Mouse (Mus musculus) lung, embryonic 15.5 days (tissue): ENCODE data around the gene Rnf20. TPM values are rescaled to one million over a fixed set of nuclear protein-coding genes. Genes with fewer than 3 reads are reported as not detected.

ENCODE experiments used
- ATAC-seq: fragments of 200-750 bp; cut with Nextera tagmentation; 2 replicates; pipeline ENCODE4 v1.8.0; 2017; ENCODE audit warnings: moderate number of reproducible peaks, borderline replicate concordance; ENCODE audit not compliant: low FRiP score, low TSS enrichment; ENCODE audit errors: extremely low read depth
- H3K27ac ChIP-seq: fragments of 300-500 bp; sonication (generic); 2 replicates; pipeline ENCODE4 v1.5.1; 2015; ENCODE audit warnings: moderate library complexity, mild to moderate bottlenecking, inconsistent platforms
- H3K27me3 ChIP-seq: fragments of 300-500 bp; sonication (generic); 2 replicates; pipeline ENCODE4 v1.6.1; 2015; ENCODE audit warnings: inconsistent platforms
- H3K36me3 ChIP-seq: fragments of 300-500 bp; sonication (generic); 2 replicates; pipeline ENCODE4 v1.6.1; 2015; ENCODE audit warnings: inconsistent platforms
- H3K4me1 ChIP-seq: fragments of 300-500 bp; sonication (generic); 2 replicates; pipeline ENCODE4 v1.6.1; 2015; ENCODE audit warnings: inconsistent platforms
- H3K4me2 ChIP-seq: fragments of 300-500 bp; sonication (generic); 2 replicates; pipeline ENCODE4 v1.6.1; 2015; ENCODE audit warnings: inconsistent platforms, mild to moderate bottlenecking, moderate library complexity
- H3K4me3 ChIP-seq: fragments of 300-500 bp; sonication (generic); 2 replicates; pipeline ENCODE4 v1.5.1; 2015; ENCODE audit warnings: mild to moderate bottlenecking, inconsistent platforms
- H3K9ac ChIP-seq: fragments of 300-500 bp; sonication (generic); 2 replicates; pipeline ENCODE4 v1.6.1; 2015; ENCODE audit warnings: inconsistent platforms
- H3K9me3 ChIP-seq: fragments of 300-500 bp; sonication (generic); 2 replicates; pipeline ENCODE4 v1.6.1; 2016; ENCODE audit warnings: inconsistent platforms
- WGBS: fragments of 180-500 bp; shearing (Covaris S2); methylation state at CpG from one replicate; pipeline ENCODE4 v1.1.7; 2015; 5-methylcytosine and 5-hydroxymethylcytosine counted together
- polyA plus RNA-seq: library from polyadenylated mRNA; unstranded; fragments of >200 nt; fragmentation: Nextera tagmentation; extraction: Ambion mirVana; gene quantifications from 2 replicates; pipeline ENCODE4 v1.2.1, GENCODE M21; 2015

Gene Rnf20
- polyA plus RNA-seq, result 39.8 and 40.8 TPM in 2 replicates

DNA sequence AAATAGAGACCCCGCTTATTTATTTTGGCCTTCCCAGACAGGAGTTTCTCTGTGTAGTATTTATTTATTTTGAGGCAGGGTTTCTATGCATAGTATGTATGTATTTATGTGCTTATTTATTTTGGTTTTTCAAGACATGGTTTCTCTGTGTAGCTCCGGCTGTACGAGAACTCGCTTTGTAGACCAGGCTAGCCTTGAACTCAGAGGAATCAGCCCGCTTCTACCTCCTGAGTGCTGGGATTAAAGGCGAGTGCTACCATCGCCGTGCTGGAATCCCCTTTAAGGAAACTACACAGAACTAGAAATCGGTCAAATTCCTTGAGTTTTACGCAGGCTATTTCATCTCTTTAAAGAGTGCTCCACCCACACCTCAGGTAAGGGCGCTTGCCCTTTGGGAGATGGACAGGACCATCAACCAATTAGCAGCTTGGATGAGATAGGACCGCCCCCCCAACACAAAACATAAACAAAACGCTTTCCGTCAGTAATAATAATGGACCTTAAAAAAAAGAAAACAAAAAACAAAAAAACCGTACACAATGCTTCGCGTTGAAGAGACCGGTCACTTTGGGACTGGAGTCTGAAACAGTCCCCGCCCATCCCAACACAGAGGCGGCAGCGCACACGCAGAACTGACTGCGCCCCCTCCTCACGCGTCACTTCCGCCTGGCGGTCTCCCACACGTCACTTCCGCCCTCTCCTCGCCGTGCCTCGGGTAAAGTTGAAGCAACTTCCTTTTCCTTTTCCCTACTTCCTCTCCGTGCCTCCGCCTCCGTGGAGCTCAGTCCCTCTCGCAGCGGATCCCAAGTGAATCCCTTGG, at the start of gene Rnf20:
Gene Rnf20 (plus strand): TSS at position 688 of the 820 bp plus-strand sequence.
- no peaks in the 10 kb centered on the region for H3K27me3 ChIP-seq
- H3K27ac ChIP-seq, result peak within 1 kb of the TSS; percentile 92
- peak within 1 kb of the TSS; percentile 89 for H3K4me3 ChIP-seq
- WGBS, result 2% methylated on average over 37 of the region's 37 CpGs
- peak within 1 kb of the TSS; percentile 90 for H3K9ac ChIP-seq
- H3K9me3 ChIP-seq, result no peaks in the 10 kb centered on the region
- peaks cover 8% of the 10 kb centered on the region for H3K4me1 ChIP-seq
- peak; percentile 98 for ATAC-seq
- peak within 1 kb of the TSS; percentile 79 for H3K4me2 ChIP-seq
- peaks cover 28% of the 10 kb centered on the region for H3K36me3 ChIP-seq

- Histone ChIP-seq H3K36me3 (peaks cover 3% of the 10 kb centered on the region; the same call in 1 of the 2 replicates), H3K27me3 (no peaks in the 10 kb centered on the region), H3K4me3 (no peak overlapping the region), H3K4me1 (peaks cover 26% of the 10 kb centered on the region), H3K4me2 (no peak overlapping the region), H3K9me3 (no peaks in the 10 kb centered on the region), H3K27ac (peak overlapping the region; percentile 72), H3K9ac (no peak overlapping the region)
- ATAC-seq, result peak; percentile 46; the same call in 1 of the 2 replicates
- 24% methylated on average over 14 of the region's 14 CpGs for WGBS
Measured at GRCm38 (mm10) chr4:49583965-49584831, 47.6 kb upstream of the Rnf20 start.

DNA sequence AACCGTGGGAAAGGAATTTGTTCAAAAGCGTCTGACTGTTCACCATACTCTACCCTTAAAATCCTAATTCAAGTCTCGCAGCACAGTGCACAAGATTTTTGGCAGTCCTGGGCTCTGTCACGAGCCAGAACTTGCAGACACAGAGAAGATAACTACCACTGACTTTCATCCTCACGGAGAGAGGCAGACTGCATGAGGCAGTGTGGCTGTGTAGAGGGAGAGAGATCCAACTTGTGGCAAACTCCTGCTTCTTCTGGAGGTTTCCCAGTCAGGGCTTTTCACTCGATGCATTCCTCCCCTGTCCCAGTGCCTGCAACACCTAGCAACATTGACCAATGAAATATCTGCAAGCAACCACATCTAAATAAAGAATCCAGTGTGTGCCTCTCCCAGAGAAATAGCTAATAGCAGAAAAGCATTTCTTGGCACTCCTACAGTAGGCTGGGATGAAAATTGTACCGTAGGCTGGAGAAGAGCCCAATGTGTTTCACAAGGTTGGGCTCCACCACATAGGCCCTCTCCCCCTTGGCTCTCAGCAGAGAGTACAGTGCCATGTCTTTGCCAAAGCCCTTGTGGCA, 46.2 kb upstream of the Rnf20 start:
- H3K4me1 ChIP-seq, result peaks cover 26% of the 10 kb centered on the region
- H3K27ac ChIP-seq, result peak overlapping the region; percentile 72
- no peak overlapping the region for H3K4me2 ChIP-seq
- no peak overlapping the region for H3K4me3 ChIP-seq
- 59% methylated on average over 7 of the region's 7 CpGs for WGBS
- no peaks in the 10 kb centered on the region for H3K27me3 ChIP-seq
- peaks cover 3% of the 10 kb centered on the region; the same call in 1 of the 2 replicates for H3K36me3 ChIP-seq
- H3K9ac ChIP-seq, result no peak overlapping the region
- no peaks in the 10 kb centered on the region for H3K9me3 ChIP-seq
- peak; percentile 57 for ATAC-seq

GRCm38 (mm10) chr4:49586811-49587210, 45.0 kb upstream of the Rnf20 start:
- Histone ChIP-seq H3K4me1 (peaks cover 26% of the 10 kb centered on the region), H3K27ac (no peak overlapping the region), H3K4me3 (no peak overlapping the region), H3K27me3 (no peaks in the 10 kb centered on the region), H3K4me2 (no peak overlapping the region), H3K36me3 (peaks cover 3% of the 10 kb centered on the region; the same call in 1 of the 2 replicates), H3K9me3 (no peaks in the 10 kb centered on the region), H3K9ac (no peak overlapping the region)
- ATAC-seq, result no peak
- 83% methylated on average over 10 of the region's 10 CpGs for WGBS

- no peak for ATAC-seq
- 74% methylated on average over 2 of the region's 2 CpGs for WGBS
- Histone ChIP-seq H3K27me3 (no peaks in the 10 kb centered on the region), H3K9ac (no peak overlapping the region), H3K4me1 (peaks cover 5% of the 10 kb centered on the region; the same call in 1 of the 2 replicates), H3K4me2 (no peak overlapping the region), H3K4me3 (no peak overlapping the region), H3K9me3 (no peaks in the 10 kb centered on the region), H3K36me3 (peaks cover 3% of the 10 kb centered on the region; the same call in 1 of the 2 replicates), H3K27ac (no peak overlapping the region)
Measured at GRCm38 (mm10) chr4:49590152-49590551, 41.7 kb upstream of the Rnf20 start.

DNA sequence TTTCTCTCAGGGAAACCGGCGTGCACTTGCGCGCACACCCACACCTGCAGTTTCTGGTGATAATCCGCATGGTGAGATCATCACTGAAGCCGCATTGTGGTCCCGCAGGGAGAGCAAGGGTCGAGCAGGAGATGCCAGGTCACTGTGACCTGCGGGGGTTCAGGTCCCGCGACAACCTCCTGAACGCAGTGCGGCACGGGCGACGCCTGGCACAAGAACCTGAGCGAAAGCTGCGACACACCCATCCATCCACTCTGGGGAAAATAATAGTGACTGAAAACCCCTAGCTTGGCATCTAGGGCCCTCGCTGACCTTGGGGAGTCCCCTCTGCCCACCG, 35.0 kb upstream of the Rnf20 start:
- H3K27ac ChIP-seq, result peak overlapping the region; percentile 94
- 2% methylated on average over 20 of the region's 20 CpGs for WGBS

DNA sequence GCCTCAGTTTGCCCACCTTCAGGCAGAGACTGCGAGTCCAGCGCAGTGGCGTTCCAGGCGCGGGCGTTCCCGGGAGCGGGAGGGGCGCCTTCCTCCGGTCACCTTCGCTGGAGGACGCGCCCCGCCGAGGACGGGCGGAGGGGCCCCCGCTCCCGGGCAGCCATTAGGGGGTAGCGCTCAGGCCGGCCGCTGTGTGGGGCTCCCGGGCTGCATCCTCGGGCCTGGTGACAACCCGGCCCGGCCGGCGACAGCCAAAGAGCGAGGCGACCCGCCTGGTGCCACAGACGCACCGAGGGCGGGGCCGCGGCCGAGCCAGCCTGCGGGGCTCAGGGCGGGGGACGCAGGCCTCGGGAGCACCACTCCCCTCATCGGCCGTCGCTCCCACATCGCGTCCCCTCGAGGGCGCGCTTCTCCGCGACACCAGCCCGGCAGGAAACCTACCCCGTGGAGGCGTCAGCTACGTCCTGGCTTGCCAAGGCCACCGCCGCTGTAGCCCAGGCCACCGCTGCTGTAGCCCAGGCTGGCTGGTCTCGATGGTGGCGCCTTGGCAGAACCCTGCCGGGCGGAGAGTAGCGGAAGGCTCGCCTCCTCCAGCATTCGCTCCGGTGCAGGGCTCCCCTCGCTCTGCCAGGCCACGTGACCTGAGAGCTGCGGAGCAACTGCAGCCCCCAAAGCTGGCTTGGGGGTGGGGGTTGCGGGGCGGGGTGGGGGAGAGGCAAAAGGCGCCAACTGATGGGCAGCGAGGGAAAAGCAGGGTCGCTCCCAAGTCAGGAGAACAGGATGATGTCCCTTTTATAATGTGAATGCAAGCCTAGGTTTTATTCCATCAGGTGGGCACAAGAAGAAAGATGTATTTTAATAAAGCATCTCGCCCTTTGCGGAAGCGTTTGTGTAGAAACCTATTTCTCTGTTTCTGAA, 34.4 kb upstream of the Rnf20 start, which contains the start of gene Tmem246:
Gene Tmem246 (minus strand): TSS at position 694 of the 918 bp plus-strand sequence.
- Histone ChIP-seq H3K4me3 (peak within 1 kb of the TSS; percentile 75), H3K4me2 (peak within 1 kb of the TSS; percentile 78), H3K9me3 (no peaks in the 10 kb centered on the region), H3K36me3 (no peaks in the 10 kb centered on the region), H3K27ac (peak within 1 kb of the TSS; percentile 94), H3K27me3 (no peaks in the 10 kb centered on the region), H3K9ac (peak within 1 kb of the TSS; percentile 71), H3K4me1 (peaks cover 6% of the 10 kb centered on the region; the same call in 1 of the 2 replicates)
- under 1% methylated on average over 76 of the region's 77 CpGs for WGBS
- ATAC-seq, result peak; percentile 94

More for the DNA sequence above, 35.0 kb upstream of the Rnf20 start:
- Histone ChIP-seq H3K36me3 (no peaks in the 10 kb centered on the region), H3K9ac (peak overlapping the region; percentile 71), H3K27me3 (no peaks in the 10 kb centered on the region), H3K4me2 (peak overlapping the region; percentile 78), H3K4me3 (peak overlapping the region; percentile 75), H3K4me1 (peaks cover 6% of the 10 kb centered on the region; the same call in 1 of the 2 replicates), H3K9me3 (no peaks in the 10 kb centered on the region)
- ATAC-seq, result no peak

DNA sequence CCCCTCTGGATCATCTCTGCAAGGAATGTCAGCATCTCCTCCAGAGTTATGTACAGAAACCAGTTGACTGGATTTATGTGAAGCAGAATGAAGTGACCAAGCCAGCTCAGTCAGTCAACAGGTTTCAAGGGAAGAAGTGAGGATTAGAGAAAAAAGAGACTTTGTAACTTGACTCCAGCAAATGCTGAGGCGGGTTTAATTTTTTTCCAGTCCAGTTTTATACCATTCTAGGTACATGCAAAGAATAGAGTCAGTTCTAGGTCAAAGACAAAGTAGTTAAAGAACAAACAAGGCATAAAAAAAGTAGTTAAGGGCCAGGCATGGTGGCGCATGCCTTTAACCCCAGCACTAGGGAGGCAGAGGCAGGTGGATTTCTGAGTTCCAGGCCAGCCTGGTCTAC, 28.6 kb upstream of the Rnf20 start:
- 73% methylated on average over 2 of the region's 2 CpGs for WGBS
- no peak overlapping the region for H3K9ac ChIP-seq

DNA sequence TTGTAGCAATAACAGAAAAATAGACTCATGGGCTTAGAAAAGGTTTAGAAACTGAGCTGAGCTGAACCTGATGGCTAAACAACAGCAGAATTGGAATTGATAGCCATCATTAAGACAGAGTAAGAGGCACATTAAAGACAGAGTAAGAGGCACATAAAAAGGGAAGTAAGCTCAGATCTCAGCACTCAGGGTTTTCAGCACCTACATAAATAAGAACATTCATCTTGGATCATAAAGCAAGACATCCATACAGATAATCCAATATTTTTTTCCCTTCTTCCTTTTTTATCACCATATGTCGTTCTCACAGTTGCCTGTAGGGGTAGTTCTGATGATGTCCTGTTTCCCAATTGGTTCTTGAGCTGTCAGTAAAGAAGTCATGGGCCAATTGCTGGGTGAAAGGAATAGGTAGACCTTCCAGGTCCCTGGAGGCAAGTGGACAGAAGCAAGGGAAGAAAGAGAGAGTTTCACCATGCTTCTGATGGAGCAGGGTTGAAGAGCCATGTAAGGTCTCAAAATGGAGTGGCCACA, 27.7 kb upstream of the Rnf20 start:
- H3K36me3 ChIP-seq, result no peaks in the 10 kb centered on the region
- H3K27ac ChIP-seq, result no peak overlapping the region
- H3K4me2 ChIP-seq, result no peak overlapping the region
- WGBS, result 58% methylated on average over 1 of the region's 1 CpGs
- H3K9ac ChIP-seq, result no peak overlapping the region
- no peaks in the 10 kb centered on the region for H3K27me3 ChIP-seq
- H3K9me3 ChIP-seq, result no peaks in the 10 kb centered on the region
- H3K4me3 ChIP-seq, result no peak overlapping the region
- H3K4me1 ChIP-seq, result no peaks in the 10 kb centered on the region
- ATAC-seq, result no peak

More for the DNA sequence above, 28.6 kb upstream of the Rnf20 start:
- H3K27ac ChIP-seq, result no peak overlapping the region
- H3K4me3 ChIP-seq, result no peak overlapping the region
- H3K9me3 ChIP-seq, result no peaks in the 10 kb centered on the region
- H3K36me3 ChIP-seq, result no peaks in the 10 kb centered on the region
- H3K27me3 ChIP-seq, result no peaks in the 10 kb centered on the region
- H3K4me2 ChIP-seq, result no peak overlapping the region
- ATAC-seq, result no peak
- H3K4me1 ChIP-seq, result peaks cover under 1% of the 10 kb centered on the region; the same call in 1 of the 2 replicates

- H3K36me3 ChIP-seq, result no peaks in the 10 kb centered on the region
- 80% methylated on average over 5 of the region's 5 CpGs for WGBS
- H3K4me2 ChIP-seq, result no peak overlapping the region
- no peaks in the 10 kb centered on the region for H3K27me3 ChIP-seq
- ATAC-seq, result no peak
- H3K4me3 ChIP-seq, result no peak overlapping the region
- no peaks in the 10 kb centered on the region for H3K9me3 ChIP-seq
- no peak overlapping the region for H3K27ac ChIP-seq
- no peaks in the 10 kb centered on the region for H3K4me1 ChIP-seq
- H3K9ac ChIP-seq, result no peak overlapping the region
Measured at GRCm38 (mm10) chr4:49604616-49605015, 27.2 kb upstream of the Rnf20 start.
